ENCODE assay signal across 8 mouse cellular contexts in genomic region chr1:59009250-59009649, GRCm38 (mm10). TPM values are rescaled to one million over a fixed set of nuclear protein-coding genes. Genes with fewer than 3 reads are reported as not detected.
A peak's percentile ranks its signal among the peaks of the same experiment; 100 is the strongest.
DNase-seq lines count a peak whose midpoint lies in the region; ATAC-seq lines count a peak whose summit lies in the region.

No protein-coding gene starts in this region.

- ATAC-seq in CD4-positive, CD25-positive, alpha-beta regulatory T cell, adult 4 months = no peak
- ATAC-seq in erythroid progenitor cell, adult 5-6 weeks (replicated peaks; ENCODE audit: low FRiP score, poor library complexity, severe bottlenecking) = no peak

- DNase-seq in CD4-positive, CD25-positive, alpha-beta regulatory T cell, adult 2 months (ENCODE audit: low read depth, low spot score) = peak; percentile 42
- DNase-seq in layer of hippocampus, postnatal 10 days (ENCODE audit: low spot score in 2 of 2) = peak; percentile 10 to 25
- DNase-seq in layer of hippocampus, adult 11-12 months (ENCODE audit: low spot score) = no peak
- DNase-seq in adrenal gland, postnatal 36 days = peak; percentile 29 to 48
- DNase-seq in lung, postnatal 14 days = peak; percentile 31
- DNase-seq in cerebellum, postnatal 4 days (ENCODE audit: low spot score in 2 of 2) = no peak

RNA-seq across cellular contexts. Expression of gene Stradb, which starts 35.9 kb away (rescaled TPM):
- polyA plus RNA-seq in CD4-positive, CD25-positive, alpha-beta regulatory T cell, adult 4 months (2017; shearing (Covaris generic)) = 10 to 100 TPM; 12.1 to 13.0 TPM
- total RNA-seq in layer of hippocampus, postnatal 10 days (2021) = 10 to 100 TPM; 59.5 to 65.8 TPM
- 10 to 100 TPM; 30.6 to 32.3 TPM for total RNA-seq in adrenal gland, postnatal 36 days (2021)
- 237 and 245 TPM in 2 replicates for total RNA-seq in erythroid progenitor cell, adult 5-6 weeks (2015; ENCODE audit: low replicate concordance)
- 160 and 184 TPM in 2 replicates for total RNA-seq in erythroid progenitor cell, adult 5-6 weeks (2017; ENCODE audit: low replicate concordance)

RNA-seq across cellular contexts. Expression of gene Trak2, which starts 36.0 kb away (rescaled TPM):
- polyA plus RNA-seq in CD4-positive, CD25-positive, alpha-beta regulatory T cell, adult 4 months (2017; shearing (Covaris generic)) = 10 to 100 TPM; 23.7 to 26.1 TPM
- total RNA-seq in layer of hippocampus, postnatal 10 days (2021) = 100 to 1,000 TPM; 138 to 144 TPM
- 10 to 100 TPM; 54.5 to 74.5 TPM for total RNA-seq in adrenal gland, postnatal 36 days (2021)
- total RNA-seq in erythroid progenitor cell, adult 5-6 weeks (2015; ENCODE audit: low replicate concordance) = 453 and 558 TPM in 2 replicates
- total RNA-seq in erythroid progenitor cell, adult 5-6 weeks (2017; ENCODE audit: low replicate concordance) = 520 and 536 TPM in 2 replicates

Comparison
In these comparisons a context has a peak if more than half of its experiments do, and no peak if none do; other contexts are left out.
1. DNase-seq: peak in CD4-positive, CD25-positive, alpha-beta regulatory T cell, adult 2 months (single experiment), layer of hippocampus, postnatal 10 days (2 of 2), adrenal gland, postnatal 36 days (2 of 2) and lung, postnatal 14 days (single experiment); none in layer of hippocampus, adult 11-12 months (single experiment) and cerebellum, postnatal 4 days (0 of 2).